Mouse (Mus musculus): ENCODE data around the gene Twnk. TPM values are rescaled to one million over a fixed set of nuclear protein-coding genes. Genes with fewer than 3 reads are reported as not detected.
A peak's percentile ranks its signal among the peaks of the same experiment; 100 is the strongest.
"Not testable (repeated sequence)": the region's sequence is repeated elsewhere in the genome, so short reads cannot be mapped to it uniquely, and the experiment has no call there.

The Twnk gene
- total RNA-seq, 2 experiments from 2014 or later, result 12.3 to 14.4 TPM

DNA sequence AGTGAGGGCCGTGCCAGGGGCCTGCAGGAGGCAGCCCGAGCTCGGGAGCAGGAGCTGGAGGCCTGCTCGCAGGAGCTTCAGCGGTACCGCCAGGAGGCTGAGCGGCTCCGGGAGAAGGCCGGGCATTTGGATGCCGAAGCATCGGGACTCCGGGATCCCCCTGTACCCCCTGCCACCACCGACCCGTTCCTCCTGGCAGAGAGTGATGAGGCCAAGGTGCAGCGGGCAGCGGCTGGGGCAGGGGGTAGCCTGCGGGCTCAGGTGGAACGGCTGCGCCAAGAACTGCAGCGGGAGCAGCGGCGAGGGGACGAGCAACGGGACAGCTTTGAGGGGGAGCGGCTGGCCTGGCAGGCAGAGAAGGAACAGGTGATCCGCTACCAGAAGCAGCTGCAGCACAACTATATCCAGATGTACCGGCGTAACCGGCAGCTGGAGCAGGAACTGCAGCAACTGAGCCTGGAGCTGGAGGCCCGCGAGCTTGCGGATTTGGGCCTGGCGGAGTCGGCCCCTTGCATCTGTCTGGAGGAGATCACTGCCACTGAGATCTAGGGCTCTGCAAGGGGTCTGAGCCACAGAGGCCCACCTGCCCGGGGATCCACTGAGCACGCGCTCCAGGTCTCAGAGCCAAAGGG, 20.6 kb downstream of the Twnk start:
- DNase-seq, result no peak

DNA sequence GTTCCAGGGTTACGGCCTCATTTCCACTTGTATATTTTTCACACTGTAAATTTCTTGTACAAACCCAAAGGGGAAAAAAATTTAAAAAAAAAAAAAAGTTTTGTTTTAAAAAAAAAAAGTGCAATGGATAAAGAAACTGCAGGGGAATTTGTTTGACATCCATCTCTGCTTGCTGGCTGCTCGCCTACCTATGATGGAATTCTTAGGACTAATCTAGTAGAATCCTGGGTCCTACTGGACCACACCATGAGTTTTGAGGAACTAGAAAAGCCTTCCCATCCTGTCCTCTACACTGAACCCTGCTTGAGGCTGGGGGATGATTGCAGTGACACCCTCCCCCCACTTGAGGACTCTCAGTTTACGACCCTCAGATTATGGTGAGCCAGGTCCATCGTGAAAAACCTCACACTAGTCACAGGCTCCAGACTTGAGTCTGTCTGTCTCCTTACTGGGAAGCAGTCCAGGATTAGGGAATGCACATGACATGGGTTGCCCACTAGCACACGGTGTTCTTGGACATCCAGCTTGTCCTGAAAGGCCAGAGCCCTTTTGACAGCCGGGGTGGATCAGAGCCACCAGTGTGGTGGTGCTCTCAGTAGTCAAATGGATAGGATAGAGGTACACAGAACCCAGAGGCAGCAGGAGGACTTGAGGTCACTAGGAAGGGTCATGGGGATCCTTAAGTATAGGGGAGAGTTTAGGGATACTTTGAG, 21.7 kb downstream of the Twnk start:
- DNase-seq, result no peak

DNA sequence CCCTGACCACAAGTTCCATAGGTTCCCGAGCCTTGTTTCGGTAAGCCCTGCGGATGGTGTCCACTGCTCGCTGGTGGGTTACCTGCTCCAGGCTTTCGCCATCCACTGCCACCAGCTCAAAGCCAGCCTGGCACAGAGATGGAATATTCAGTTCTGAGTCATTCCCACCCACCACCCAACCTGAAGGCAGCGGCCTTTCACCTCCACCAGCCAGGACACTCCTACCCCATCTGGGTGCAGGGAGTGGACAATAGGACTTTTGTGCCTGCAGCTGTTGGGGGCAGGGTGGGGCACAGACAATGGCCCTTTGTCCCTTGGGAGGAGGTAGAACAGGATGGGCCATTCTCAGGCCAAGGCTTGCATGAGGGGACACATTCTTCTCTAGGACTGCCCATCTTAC, 22.4 kb downstream of the Twnk start:
- no peak for DNase-seq

DNA sequence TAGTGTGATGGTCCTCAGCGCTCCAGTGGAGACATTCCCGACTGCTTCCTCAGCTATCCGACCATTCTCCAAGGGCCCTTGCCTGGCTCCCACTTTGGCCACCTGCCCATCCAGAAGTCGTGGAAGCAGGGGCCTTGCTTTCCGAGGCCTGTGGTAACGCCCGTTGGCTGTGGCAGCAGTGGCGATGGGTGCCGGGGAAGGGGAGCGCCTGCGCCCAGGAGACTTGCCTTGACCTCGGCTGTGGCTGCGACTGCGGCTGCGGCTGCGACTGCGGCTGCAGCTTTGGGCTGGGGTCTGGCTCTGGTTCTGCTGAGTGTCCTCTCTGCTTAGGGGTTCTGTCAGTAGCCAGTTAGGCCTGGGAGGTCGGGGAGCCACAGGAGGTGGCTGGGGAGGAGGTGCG, 23.3 kb downstream of the Twnk start:
- DNase-seq, result no peak

DNA sequence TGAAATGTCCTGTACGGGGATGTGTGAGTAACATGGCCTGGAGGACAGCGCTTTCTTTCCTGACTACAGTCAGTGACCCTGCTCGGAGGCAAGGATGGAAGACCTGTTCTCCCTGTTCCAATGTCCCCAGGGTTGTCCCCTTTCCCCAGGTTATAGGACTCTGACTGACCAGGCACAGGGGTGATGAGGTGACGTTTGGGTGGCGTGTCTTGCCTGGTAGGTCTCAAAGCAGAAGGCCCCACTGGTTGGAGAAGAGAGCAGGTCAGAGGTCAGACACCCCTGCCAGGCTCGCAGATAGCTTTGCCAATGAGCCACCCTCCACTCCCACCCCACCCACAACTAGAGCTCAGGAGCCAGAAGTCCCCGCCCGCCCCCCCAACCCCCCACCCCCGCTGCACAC, 24.1 kb downstream of the Twnk start:
- no peak for DNase-seq

DNA sequence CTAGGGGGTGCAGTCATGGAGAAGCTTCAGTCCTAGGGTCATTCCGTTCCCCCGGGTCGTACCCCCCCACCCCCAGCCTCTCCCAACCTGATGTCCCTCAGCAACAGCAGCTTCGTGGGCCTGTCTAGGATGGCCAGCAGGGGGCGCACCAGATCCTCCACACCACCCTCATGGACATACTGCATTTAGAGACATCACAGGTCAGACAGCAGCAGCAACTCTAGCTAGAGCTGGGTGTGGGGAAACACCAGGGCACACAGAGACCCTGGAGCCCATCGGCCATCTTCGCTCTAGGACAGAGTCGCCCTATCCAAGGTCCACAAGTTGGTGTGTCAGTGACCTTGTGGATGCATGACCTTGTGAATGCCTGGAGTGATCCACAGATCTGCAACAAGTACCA, 24.6 kb downstream of the Twnk start:
- peak; percentile 84 for DNase-seq

DNA sequence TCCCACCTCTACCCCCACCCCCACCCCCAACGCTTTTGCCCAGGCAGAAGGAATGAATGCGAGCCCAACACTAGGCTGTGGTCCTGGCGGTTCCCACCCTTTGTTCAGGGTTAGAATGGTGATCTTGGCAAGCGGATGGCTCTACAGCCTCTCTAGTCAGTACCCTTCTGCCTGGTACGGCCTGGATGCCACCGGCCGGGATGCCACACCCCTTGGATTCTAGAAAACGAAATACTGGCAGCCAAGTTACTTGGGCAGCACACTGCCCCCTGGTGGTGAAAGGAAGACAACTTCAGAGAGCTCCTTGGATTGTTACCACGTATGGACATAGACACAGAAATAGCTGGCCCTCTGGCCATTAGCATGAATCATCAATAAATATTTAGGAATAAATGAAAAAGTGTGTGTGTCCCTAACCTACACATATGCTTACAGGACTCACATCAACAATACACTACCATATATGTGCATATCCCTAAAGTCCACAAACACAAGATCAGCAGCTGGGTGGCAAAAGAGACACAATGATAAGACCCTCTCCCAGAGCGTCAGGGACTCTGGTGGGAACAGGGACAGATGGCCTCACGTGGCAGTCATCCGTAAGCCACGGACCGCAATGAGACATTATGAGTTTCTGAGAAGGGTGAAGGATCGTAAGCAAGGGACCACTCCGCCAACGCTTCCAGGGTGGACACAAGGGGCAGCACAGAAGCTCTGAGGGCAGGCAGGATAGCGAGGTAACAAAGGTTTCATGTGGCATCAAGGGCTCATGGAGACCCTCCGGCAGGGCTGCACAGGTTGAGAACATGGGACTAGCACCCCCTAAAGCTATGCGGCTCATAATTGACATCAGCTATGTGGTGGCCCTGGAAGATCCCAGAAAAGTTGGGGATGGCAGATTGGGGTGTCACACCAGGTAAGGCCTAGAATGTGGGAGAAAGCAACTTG, 25.6 kb downstream of the Twnk start:
- peak; percentile 85 for DNase-seq

DNA sequence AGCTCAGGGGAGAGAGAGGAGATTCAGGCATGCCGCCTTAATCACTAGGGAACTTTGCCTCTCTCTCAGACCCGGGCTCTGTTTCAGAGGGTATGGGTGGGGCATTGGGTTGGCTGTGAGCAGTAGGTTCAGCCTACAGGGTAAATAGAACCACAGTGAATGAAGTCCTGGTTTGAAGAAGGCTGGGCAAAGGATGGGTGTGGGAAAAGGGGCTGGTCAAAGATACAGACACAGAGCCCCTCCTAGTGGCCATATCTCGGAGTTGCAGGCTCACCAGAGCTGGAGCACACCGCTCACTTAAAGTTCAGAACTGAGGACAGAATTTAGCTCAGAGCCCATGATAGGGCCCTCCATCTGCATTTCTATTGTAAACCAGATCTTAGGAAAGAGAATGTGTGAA, 26.3 kb downstream of the Twnk start:
- DNase-seq, result peak; percentile 88

DNA sequence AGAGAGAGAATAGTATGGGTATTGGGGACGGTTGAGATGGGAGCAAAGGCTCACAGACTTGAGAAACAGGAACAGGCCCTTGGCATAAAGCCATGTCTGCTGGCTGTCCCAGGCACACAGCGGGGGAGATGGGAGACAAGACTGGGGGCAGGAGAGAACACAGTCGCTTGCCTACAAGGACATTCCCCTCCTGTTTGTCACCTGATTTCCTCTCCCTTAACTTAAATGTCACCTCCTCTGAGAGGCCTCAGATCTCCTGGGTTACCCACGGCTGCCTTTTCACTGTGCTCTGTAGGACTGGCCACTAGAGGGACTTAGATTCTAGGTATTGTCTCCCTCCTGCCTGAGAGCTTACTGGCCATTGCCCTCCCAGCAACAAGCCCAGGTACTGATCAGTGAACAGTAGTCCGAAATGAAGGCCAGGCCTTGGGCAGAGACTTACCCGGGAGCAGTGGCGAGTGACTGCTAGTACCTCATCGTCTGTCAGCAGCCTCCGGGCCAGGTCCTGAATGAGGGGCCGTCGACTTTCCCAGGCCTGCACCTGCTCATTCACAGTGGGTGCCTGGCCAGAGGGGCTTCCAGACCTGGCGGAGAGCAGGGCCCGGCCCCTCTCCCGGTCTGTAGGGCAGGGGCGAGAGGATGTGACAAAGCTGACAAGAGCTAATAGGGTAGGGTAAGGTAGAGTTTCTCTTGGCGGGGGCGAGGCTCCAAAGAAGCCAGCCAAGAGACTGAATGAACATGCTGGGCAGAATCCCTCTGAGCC, 27.3 kb downstream of the Twnk start:
- peak; percentile 47 for DNase-seq

DNA sequence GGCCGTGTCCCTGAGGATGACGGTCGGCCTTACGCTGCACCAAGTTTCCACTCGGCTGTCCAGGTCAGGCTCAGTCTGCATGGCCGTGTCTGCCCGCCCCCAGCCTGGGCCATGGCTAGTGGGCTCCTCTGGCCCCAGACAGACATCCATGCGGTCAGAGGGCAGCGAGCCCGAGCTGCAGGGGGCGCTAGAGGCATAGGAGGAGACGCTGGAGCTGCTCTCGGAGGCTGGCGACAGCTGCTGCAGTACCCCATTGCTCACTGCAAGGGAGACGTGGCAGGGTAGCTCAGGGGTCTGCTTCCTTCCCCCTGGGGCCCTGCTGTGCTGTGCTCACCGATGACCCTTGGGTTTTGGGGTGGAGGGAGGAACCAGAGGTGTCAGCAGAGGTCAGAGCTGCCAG, 31.4 kb downstream of the Twnk start:
- DNase-seq, result peak; percentile 74

DNA sequence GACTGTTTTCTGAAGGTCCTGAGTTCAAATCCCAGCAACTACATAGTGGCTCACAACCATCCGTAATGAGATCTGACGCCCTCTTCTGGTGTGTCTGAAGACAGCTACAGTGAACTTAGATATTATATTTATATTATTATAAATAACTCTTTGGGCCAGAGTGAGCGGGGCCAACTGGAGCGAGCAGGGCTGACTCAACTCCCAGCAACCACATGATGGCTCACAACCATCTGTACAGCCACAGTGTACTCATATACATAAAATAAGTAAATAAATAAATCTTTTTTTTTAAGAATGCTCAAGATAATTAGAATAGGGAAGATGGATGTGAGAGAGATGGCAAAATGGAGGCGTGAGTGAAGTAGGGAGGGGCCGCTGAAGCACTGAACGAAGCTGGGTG, 32.7 kb downstream of the Twnk start:
- DNase-seq, result not testable (repeated sequence)

DNA sequence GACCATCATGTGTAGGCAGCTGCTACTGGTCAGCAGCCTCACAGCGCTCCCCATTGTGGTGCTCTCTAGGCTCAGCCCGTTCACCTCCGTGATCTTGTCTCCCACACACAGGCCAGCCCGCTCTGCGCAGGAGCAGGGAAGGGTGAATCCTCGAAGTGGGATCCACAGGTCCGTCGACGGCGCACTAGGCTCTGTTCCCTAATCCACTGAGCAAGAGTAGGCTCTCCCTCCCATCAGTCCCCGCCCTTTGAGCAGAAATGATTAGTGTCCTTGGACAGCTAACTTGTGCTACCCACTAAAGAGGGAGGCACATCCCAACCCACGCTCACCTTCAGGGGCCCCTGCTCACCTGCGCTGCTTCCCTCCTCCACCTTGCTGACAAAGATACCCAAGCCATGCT, 34.8 kb downstream of the Twnk start:
- DNase-seq, result no peak

DNA sequence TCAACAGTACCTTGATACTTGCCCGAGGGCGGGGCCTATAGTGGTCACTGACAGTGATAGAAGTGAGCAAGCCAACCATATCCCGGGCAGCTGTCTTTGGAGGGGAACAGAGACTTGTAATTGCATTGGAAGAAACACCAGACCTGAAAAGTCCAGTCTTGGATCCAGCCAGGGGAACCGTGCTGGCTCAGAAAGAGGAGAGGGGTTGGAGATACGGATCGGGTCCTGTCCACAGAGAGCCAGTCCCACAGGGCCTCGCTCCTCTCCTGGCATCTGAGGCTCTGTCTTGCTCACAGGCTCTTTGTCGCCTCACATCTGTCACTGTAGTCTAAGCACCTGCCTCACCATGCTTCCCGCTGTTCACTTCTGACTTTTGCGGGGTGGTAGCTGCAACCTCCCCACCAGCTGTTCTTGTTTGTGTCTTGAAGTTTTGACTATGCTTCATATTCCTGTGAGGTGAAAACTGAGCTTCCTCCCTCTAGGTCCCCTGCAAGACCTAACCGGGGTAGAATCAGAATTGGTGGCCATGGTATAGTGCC, 39.0 kb downstream of the Twnk start:
- no peak for DNase-seq

DNA sequence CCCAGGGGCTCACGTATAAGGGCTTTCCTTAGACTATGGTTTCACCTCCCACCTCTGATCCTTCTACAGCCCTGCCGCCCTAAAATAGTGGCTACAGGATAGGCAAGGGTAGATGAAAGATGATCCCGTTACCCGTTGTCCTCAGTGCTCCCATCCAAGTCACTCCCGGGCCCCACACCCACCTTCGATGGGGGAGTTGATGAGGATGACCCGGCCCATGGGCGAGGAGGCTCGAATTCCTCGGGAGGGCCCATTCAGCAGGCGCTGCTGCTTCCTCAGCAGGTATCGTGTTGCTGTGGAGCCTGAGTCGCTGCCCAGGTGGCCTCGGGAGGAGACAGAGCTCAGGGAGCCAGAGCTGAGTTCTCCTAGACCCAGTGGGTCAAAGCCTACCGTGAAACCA, 39.8 kb downstream of the Twnk start:
- DNase-seq, result no peak

DNA sequence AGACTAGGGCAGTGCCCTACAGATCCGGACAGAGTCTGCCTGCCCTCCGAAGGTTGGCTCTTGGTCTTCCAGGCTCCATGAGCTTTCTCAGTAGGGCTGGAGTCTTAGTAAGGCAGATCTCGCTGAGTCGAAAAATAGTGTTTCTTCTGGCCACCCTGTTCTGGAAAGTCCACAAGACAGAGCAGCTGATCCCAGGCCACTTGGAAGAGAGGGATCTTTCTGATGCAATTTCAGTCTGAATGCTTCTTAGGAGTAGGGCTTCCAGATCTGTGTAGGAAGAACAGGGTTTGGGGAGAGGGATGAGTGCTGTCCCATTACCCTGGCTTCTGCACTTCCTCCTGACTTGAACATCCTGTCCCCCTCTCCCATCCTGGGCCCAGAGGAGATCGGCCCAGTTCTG, 40.2 kb downstream of the Twnk start, which contains the start of gene Pdzd7:
TSS of gene Pdzd7 (minus strand) at position 67 of the 400 bp plus-strand sequence.
- no peak for DNase-seq

DNA sequence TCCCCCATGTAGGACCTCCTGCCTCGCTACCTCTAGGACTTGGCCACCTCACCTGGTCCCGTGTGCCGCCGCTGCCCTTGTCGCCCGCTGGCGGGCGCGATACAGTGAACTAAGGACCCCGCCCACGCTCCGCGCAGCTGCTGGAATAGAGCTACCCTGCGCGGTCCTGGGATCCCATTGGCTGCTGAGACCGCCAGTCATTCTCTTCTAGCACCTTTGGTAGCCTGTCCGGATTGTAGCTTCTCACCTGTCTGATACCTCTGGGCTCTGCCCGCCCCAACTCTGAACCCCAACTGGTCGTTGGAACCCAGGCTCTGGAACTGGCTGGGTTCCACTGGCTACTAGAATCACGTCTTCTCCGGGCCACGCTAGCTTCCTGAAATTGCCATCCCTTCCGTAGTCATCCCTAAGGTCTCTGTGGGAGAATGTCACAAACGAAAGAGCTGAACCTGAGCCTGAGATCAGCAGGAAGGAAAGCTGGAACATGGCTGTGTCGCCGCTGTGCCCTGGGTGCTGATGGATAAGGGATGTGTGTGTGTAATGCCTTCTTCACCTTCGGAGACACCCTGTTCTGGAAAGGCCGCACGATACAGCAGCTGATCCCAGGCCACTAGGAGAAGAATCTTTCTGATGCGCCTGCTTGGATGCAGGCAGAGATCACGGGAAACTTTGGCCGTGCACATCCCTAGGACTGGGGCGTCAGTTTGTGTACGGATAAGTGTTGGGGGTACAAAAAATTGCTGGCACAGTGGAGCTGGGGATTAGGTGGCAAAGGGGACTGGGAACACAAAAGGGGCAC, 41.3 kb downstream of the Twnk start:
- DNase-seq, result peak; percentile 84

DNA sequence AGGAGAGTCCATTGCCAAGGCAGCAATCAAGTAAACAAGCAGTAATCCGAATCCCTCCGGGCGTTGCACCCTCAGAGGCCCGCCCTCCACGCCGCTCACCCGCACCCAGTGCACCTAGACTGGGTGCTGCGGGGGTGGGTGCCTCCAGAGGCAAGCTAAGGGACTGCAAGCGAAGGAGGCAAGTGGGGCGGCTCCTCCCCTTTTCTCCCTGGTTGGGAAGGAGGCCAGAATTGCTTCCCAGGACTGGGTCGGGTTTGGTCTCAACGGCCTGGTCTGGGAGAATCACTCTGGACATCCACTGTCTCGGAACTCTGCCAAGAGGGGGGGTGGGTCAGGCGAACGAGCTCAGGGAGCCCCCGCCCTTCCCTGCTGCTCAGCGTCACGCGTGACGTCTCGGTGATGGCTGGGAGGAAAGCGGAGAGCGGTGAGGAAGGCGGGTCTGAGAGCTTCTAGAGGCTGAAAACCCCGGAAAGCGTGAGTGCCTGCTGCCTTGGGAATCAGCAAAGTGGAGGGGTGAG, 42.0 kb downstream of the Twnk start, which contains the start of gene Sfxn3:
TSS of gene Sfxn3 (plus strand) at position 87 of the 518 bp plus-strand sequence.
- DNase-seq, result peak; percentile 97

DNA sequence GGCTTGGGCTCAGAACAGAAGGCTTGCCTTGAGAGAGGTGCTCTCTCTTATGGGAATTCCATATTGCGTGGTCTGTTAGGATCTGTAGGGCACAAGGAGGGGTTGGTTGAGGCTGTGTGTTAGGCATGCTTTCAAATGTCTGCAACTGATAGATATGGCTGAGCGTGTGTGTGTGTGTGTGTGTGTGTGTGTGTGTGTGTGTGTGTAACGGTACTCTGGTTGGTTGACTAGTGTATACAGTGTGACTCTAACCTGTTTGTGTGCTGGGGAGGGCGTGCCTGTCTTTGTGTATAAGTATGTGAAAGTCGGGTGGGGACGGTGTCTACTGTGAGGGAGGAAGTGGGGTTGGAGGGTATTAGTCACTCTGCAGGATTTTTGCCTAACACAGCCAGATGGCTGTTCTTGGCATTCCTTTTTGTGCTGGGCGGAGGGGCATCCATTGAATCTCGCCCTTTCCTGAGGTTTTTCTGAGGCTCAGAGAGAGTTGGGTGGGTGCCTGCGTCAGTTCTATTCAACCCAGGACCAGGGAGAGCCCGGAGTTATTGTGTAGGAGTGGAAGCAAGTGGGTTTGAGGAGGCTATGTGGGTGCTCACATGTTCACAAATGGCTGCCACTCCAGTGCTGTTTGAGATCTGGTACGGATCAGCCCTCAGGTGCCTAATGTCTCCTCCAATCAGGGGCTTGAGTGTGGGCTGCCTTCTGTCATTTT, 42.6 kb downstream of the Twnk start:
- DNase-seq, result peak; percentile 59

DNA sequence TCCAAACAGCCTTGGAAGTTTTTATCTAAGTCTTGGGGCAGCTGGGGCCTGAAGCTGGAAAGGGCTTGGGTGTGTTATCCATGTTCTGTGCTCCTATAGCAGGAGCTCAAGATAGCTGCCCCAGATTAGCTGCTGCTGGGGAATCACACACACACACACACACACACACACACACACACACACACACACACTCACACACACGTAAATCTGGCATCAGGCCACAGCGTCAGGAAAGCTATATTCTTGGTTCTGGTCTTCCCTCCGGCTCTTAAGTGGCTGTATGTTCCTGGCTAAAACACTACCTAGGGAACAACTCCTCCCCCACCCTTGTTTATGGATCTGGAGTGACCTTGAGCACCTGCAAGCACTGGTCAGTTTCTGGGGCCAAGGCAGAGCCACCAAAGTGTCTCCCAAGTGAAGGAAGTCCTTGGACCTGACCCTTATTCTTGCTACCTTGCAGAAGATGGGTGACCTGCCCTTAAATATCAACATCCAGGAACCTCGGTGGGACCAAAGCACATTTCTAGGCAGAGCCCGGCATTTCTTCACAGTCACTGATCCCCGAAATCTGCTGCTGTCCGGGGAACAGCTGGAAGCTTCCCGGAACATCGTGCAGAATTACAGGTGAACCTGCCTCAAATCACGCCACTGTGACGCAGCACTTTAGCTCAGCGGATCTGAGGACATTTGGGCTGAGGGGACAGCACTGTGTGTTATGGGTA, 43.3 kb downstream of the Twnk start:
- no peak for DNase-seq

DNA sequence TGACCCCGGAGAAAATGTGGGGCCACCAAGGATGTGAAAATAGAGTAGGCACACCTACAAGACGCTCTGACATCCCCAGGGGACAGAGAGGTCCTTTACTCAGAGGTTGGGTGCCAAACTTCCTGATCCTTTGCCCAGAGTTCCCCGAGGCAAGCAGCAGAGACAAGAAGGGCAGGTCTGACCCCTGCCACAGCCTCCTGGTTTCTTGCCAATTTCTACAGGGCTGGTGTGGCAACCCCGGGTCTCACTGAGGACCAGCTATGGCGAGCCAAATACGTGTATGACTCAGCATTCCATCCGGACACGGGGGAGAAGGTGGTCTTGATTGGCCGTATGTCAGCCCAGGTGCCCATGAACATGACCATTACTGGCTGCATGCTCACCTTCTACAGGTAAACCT, 44.1 kb downstream of the Twnk start:
- DNase-seq, result no peak

Measured in heart, postnatal 4 days (tissue).